Mouse (Mus musculus) retina, postnatal 1 day (tissue): ENCODE measurements at regions not wholly inside any gene's neighbourhood (a gene's known extent, or its start where the extent isn't known, plus 50 kb on each side); places are given as distances from the start of the nearest gene placed in this dataset.

ENCODE experiments used
- DNase-seq: peaks from one replicate; pipeline ENCODE4 v3.0.0-alpha.2; 2012

- DNase-seq = peak; percentile 20
These were observed 76.7 kb upstream of the Slitrk3 start for GRCm38 (mm10) chr3:73134316-73134715.

- no peak for DNase-seq
These were observed 67.5 kb upstream of the Slitrk3 start for GRCm38 (mm10) chr3:73125143-73125542.

GRCm38 (mm10) chr3:73109102-73109501 lies 51.5 kb upstream of the Slitrk3 start:
- no peak for DNase-seq
